Comparison of ENCODE assay signal across 7 mouse cellular contexts in the genomic region with DNA sequence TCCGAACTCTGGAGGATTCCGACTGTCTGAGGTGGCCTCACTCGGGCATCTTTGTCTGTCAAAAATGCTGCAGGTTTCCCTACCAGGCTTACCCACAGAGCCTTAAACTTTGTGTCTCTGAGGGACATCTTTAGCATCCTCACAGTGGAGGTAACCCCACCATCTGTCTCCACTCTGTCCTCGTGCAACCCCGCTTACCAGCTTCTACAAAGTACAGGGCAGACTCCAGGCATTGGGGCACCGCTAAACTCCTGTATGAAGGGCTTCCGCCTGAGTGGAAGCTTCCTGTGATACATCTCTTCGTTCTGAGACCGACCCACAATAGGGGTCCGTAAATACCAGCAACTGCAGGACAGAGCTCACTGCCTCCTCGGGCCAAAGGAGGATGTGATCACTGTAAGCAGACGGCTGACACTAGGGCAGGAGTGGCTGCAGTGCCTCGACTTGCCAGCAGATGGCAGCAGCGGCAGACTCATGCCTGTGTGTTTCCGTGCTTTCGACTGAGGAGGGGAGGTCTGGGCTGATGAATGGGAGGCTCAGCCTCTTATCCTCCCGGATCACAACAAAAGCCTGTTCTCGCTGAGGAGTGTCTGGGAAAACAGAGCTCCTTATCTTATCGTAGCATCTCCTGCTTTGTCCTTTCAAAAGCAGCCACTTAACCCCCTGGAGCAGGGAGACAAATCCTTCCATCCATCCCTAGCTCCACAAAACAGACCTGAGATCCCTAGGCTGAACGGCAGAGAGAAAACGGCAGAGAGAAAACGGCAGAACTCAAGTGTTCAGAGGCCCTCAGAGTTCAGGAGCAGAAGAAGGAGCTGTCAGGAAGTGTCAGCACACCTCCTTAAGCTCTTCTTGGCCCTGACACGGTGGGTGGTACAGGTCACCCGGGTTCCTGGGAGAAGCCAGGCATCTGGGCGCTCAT.
A peak's percentile ranks its signal among the peaks of the same experiment; 100 is the strongest.
DNase-seq lines count a peak whose midpoint lies in the region; ATAC-seq and TF ChIP-seq lines count a peak whose summit lies in the region.

No protein-coding gene starts in this region.

- TF ChIP-seq POLR2A in spleen, adult 2 months (IDR thresholded peaks at IDR 0.05; ENCODE audit: low read depth, low read length): no peak

- DNase-seq in adrenal gland, postnatal 10 days: peak; percentile 95
- peak; percentile 94 for DNase-seq in embryonic facial prominence, embryonic 10.5 days (ENCODE audit: low spot score)
- DNase-seq in heart, adult 11 months: peak; percentile 97
- peak; percentile 68 for DNase-seq in kidney, adult 11 months
- peak; percentile 94 for DNase-seq in left cerebral cortex, postnatal 4 days
- peak; percentile 96 for DNase-seq in midbrain, embryonic 14.5 days
- DNase-seq in spleen, adult 2 months (ENCODE audit: low read depth in 1 of 2, low spot score in 2 of 2): peak; percentile 9 to 71

- 17% methylated on average over 25 of the region's 25 CpGs for WGBS in embryonic facial prominence, embryonic 10.5 days
- WGBS in midbrain, embryonic 14.5 days: 18% methylated on average over 25 of the region's 25 CpGs
- WGBS in spleen, adult 2 months: 34% methylated on average over 25 of the region's 25 CpGs

- H3K4me3 ChIP-seq in embryonic facial prominence, embryonic 10.5 days: peak overlapping the region; percentile 45
- H3K4me3 ChIP-seq in midbrain, embryonic 14.5 days (replicated peaks; ENCODE audit: low read depth, low read length): peak overlapping the region; percentile 15; the same call in 1 of the 2 replicates
- H3K4me3 ChIP-seq in spleen, adult 2 months (ENCODE audit: extremely low read depth, insufficient read depth, insufficient read length): no peak overlapping the region

- peak overlapping the region; percentile 75 for H3K27ac ChIP-seq in embryonic facial prominence, embryonic 10.5 days (replicated peaks)
- H3K27ac ChIP-seq in midbrain, embryonic 14.5 days (replicated peaks; ENCODE audit: low read depth, low read length): peak overlapping the region; percentile 55; the same call in 1 of the 2 replicates
- no peak overlapping the region for H3K27ac ChIP-seq in spleen, adult 2 months (ENCODE audit: insufficient read depth, low read length)

- TF ChIP-seq CTCF in spleen, adult 2 months (IDR thresholded peaks at IDR 0.05; ENCODE audit: extremely low read depth, insufficient read depth, insufficient read length, insufficient replicate concordance): peak; percentile 99

- peak; percentile 92 for ATAC-seq in midbrain, embryonic 14.5 days (ENCODE audit: low FRiP score, low TSS enrichment)

- peak overlapping the region; percentile 34 for H3K9ac ChIP-seq in midbrain, embryonic 14.5 days (replicated peaks; ENCODE audit: low read length)

- intact Hi-C loops in left cerebral cortex, postnatal 4 days (cut with DNase I): loop anchor here (5.0 kb wide), 1 partner anchor 843 kb away; no protein-coding TSS in a partner anchor

- H3K4me2 ChIP-seq in midbrain, embryonic 14.5 days (ENCODE audit: low read length): peak overlapping the region; percentile 48

- 0 out of 2 replicates have a peak, but pooled peaks cover 6% of the 10 kb centered on the region for H3K9me3 ChIP-seq in embryonic facial prominence, embryonic 10.5 days
- H3K9me3 ChIP-seq in midbrain, embryonic 14.5 days (ENCODE audit: control insufficient read depth, low read length): no peaks in the 10 kb centered on the region

- no peaks in the 10 kb centered on the region for H3K36me3 ChIP-seq in embryonic facial prominence, embryonic 10.5 days (replicated peaks)
- H3K36me3 ChIP-seq in midbrain, embryonic 14.5 days (ENCODE audit: control insufficient read depth, insufficient read depth, low read length): no peaks in the 10 kb centered on the region
- H3K36me3 ChIP-seq in spleen, adult 2 months (ENCODE audit: control insufficient read depth, insufficient read depth, low read length): no peaks in the 10 kb centered on the region

- H3K4me1 ChIP-seq in embryonic facial prominence, embryonic 10.5 days: peaks cover 29% of the 10 kb centered on the region
- peaks cover 5% of the 10 kb centered on the region; the same call in 1 of the 2 replicates for H3K4me1 ChIP-seq in midbrain, embryonic 14.5 days (ENCODE audit: control insufficient read depth, insufficient read depth, low read length)
- no peaks in the 10 kb centered on the region for H3K4me1 ChIP-seq in spleen, adult 2 months (ENCODE audit: control insufficient read depth, insufficient read depth, insufficient read length)

- peaks cover 57% of the 10 kb centered on the region for H3K27me3 ChIP-seq in embryonic facial prominence, embryonic 10.5 days (replicated peaks; ENCODE audit: low read depth, poor library complexity, severe bottlenecking)
- 0 out of 2 replicates have a peak, but pooled peaks cover 2% of the 10 kb centered on the region for H3K27me3 ChIP-seq in midbrain, embryonic 14.5 days (ENCODE audit: control insufficient read depth, insufficient read depth, low read length)
- no peaks in the 10 kb centered on the region for H3K27me3 ChIP-seq in spleen, adult 2 months (ENCODE audit: control insufficient read depth, insufficient read depth, low read length)

Comparison
In these comparisons a context has a peak if more than half of its experiments do, and no peak if none do; other contexts are left out.
1. DNase-seq: peak in every context shown above with its lines; median percentile 97 in heart, adult 11 months; 96 in midbrain, embryonic 14.5 days; 95 in adrenal gland, postnatal 10 days; 94 in embryonic facial prominence, embryonic 10.5 days; 94 in left cerebral cortex, postnatal 4 days; 68 in kidney, adult 11 months; 40 in spleen, adult 2 months.